Mouse (Mus musculus) heart, embryonic 10.5 days (tissue): ENCODE data around the gene Insig2. TPM values are rescaled to one million over a fixed set of nuclear protein-coding genes. Genes with fewer than 3 reads are reported as not detected.

Experiments
- polyA plus RNA-seq: library from polyadenylated mRNA; unstranded; fragments of >200 nt; fragmentation: Nextera tagmentation; extraction: Ambion mirVana; gene quantifications from 2 replicates; pipeline ENCODE4 v1.2.1, GENCODE M21; 2016

Gene Insig2
- polyA plus RNA-seq, 1 experiment from 2014 or later: 24.5 TPM

Other genes starting within 250 kb of the Insig2 start
- gene Ccdc93, start 98.5 kb upstream of the Insig2 start, polyA plus RNA-seq: 6.8 and 9.0 TPM in 2 replicates
- 0.09 TPM in 1 of 2 replicates, not detected in the other for gene Htr5b, start 195.9 kb upstream of the Insig2 start, polyA plus RNA-seq
- 37.8 and 59.2 TPM in 2 replicates for gene Ddx18, start 235.4 kb upstream of the Insig2 start, polyA plus RNA-seq